Mouse (Mus musculus) large intestine, adult 2 months (tissue): ENCODE results near the gene Frs3. TPM values are rescaled to one million over a fixed set of nuclear protein-coding genes. Genes with fewer than 3 reads are reported as not detected.

ENCODE experiments used
- DNase-seq: peaks from one replicate; pipeline ENCODE4 v3.0.0-alpha.2; 2012; ENCODE audit warnings: low read depth, low spot score
- WGBS: fragments of 180-500 bp; shearing (Covaris S2); methylation state at CpG from one replicate; pipeline ENCODE4 v1.1.7; 2018; 5-methylcytosine and 5-hydroxymethylcytosine counted together
- polyA plus RNA-seq: library from polyadenylated mRNA; depleted of rRNA; stranded (reverse); fragments of >200 nt; gene quantifications from 2 replicates; pipeline ENCODE4 v1.2.3, GENCODE M21; 2012

Gene Frs3
- polyA plus RNA-seq, 1 experiment = 4.4 TPM

GRCm38 (mm10) chr17:47721183-47721582 is 32.4 kb downstream of the Frs3 start:
- 81% methylated on average over 4 of the region's 4 CpGs for WGBS
- no peak for DNase-seq

- no peak for DNase-seq
- WGBS = 55% methylated on average over 11 of the region's 11 CpGs
These were observed 37.7 kb downstream of the Frs3 start, which contains the start of gene Pgc for GRCm38 (mm10) chr17:47726566-47726965. Gene Pgc, plus strand, starts transcription at chr17:47726842.

- WGBS = 44% methylated on average over 24 of the region's 24 CpGs
- DNase-seq = no peak
These were observed 42.1 kb downstream of the Frs3 start for GRCm38 (mm10) chr17:47730633-47731575.

- no peak for DNase-seq
- WGBS = 80% methylated on average over 14 of the region's 14 CpGs
These were observed 46.8 kb downstream of the Frs3 start for GRCm38 (mm10) chr17:47735553-47736100.

GRCm38 (mm10) chr17:47736856-47737255 is 48.0 kb downstream of the Frs3 start, which contains the start of gene Tfeb:
Gene Tfeb, plus strand, starts transcription at chr17:47737030.
- DNase-seq = peak; percentile 70

GRCm38 (mm10) chr17:47737271-47738065 is 48.6 kb downstream of the Frs3 start:
- 1% methylated on average over 57 of the region's 60 CpGs for WGBS
- DNase-seq = peak; percentile 53

More at GRCm38 (mm10) chr17:47736856-47737255, 48.0 kb downstream of the Frs3 start, which contains the start of gene Tfeb:
- 2% methylated on average over 44 of the region's 47 CpGs for WGBS

GRCm38 (mm10) chr17:47738066-47738878 is 49.4 kb downstream of the Frs3 start:
- WGBS = 2% methylated on average over 60 of the region's 61 CpGs

GRCm38 (mm10) chr17:47738879-47739798 is 50.3 kb downstream of the Frs3 start:
- 9% methylated on average over 20 of the region's 20 CpGs for WGBS
- DNase-seq = peak; percentile 58

More at GRCm38 (mm10) chr17:47738066-47738878, 49.4 kb downstream of the Frs3 start:
- no peak for DNase-seq

- DNase-seq = no peak
- WGBS = 67% methylated on average over 2 of the region's 2 CpGs
These were observed 51.4 kb downstream of the Frs3 start for GRCm38 (mm10) chr17:47740186-47740585.

GRCm38 (mm10) chr17:47742991-47743734 is 54.3 kb downstream of the Frs3 start:
- 72% methylated on average over 16 of the region's 16 CpGs for WGBS
- DNase-seq = no peak

- WGBS = 96% methylated on average over 14 of the region's 14 CpGs
- DNase-seq = no peak
These were observed 55.3 kb downstream of the Frs3 start for GRCm38 (mm10) chr17:47744086-47744485.

GRCm38 (mm10) chr17:47744746-47745368 is 56.0 kb downstream of the Frs3 start:
- DNase-seq = no peak
- 91% methylated on average over 10 of the region's 10 CpGs for WGBS

GRCm38 (mm10) chr17:47748791-47749553 is 60.1 kb downstream of the Frs3 start:
- no peak for DNase-seq
- 31% methylated on average over 14 of the region's 14 CpGs for WGBS

- DNase-seq = no peak
- 91% methylated on average over 3 of the region's 3 CpGs for WGBS
These were observed 60.8 kb downstream of the Frs3 start for GRCm38 (mm10) chr17:47749626-47750025.

- DNase-seq = no peak
- 87% methylated on average over 6 of the region's 6 CpGs for WGBS
These were observed 61.3 kb downstream of the Frs3 start for GRCm38 (mm10) chr17:47750101-47750500.

GRCm38 (mm10) chr17:47751811-47752210 is 63.0 kb downstream of the Frs3 start:
- no peak for DNase-seq
- WGBS = 85% methylated on average over 5 of the region's 5 CpGs
